Mouse (Mus musculus) embryonic facial prominence, embryonic 15.5 days (tissue): ENCODE measurements at regions not wholly inside any gene's neighbourhood (a gene's known extent, or its start where the extent isn't known, plus 50 kb on each side); places are given as distances from the start of the nearest gene placed in this dataset.

ENCODE experiments used
- ATAC-seq: fragments of 200-750 bp; cut with Nextera tagmentation; 2 replicates; pipeline ENCODE4 v1.8.0; 2017; ENCODE audit warnings: low read depth, moderate TSS enrichment; ENCODE audit not compliant: insufficient number of reproducible peaks, low FRiP score, low TSS enrichment
- H3K27ac ChIP-seq: fragments of 300-500 bp; sonication (generic); replicated peaks from 2 replicates; pipeline ENCODE4 v1.5.1; 2015; ENCODE audit warnings: mild to moderate bottlenecking, inconsistent platforms
- H3K27me3 ChIP-seq: fragments of 300-500 bp; sonication (generic); 2 replicates; pipeline ENCODE4 v1.6.1; 2015; ENCODE audit warnings: inconsistent platforms
- H3K36me3 ChIP-seq: fragments of 300-500 bp; sonication (generic); 2 replicates; pipeline ENCODE4 v1.6.1; 2015; ENCODE audit warnings: mild to moderate bottlenecking, inconsistent platforms
- H3K4me1 ChIP-seq: fragments of 300-500 bp; sonication (generic); 2 replicates; pipeline ENCODE4 v1.6.1; 2015; ENCODE audit warnings: inconsistent platforms
- H3K4me2 ChIP-seq: fragments of 300-500 bp; sonication (generic); replicated peaks from 2 replicates; pipeline ENCODE4 v1.6.1; 2015; ENCODE audit warnings: mild to moderate bottlenecking, inconsistent platforms
- H3K4me3 ChIP-seq: fragments of 300-500 bp; sonication (generic); replicated peaks from 2 replicates; pipeline ENCODE4 v1.5.1; 2015; ENCODE audit warnings: mild to moderate bottlenecking, inconsistent platforms
- H3K9ac ChIP-seq: fragments of 300-500 bp; sonication (generic); 2 replicates; pipeline ENCODE4 v1.6.1; 2015; ENCODE audit warnings: inconsistent platforms
- H3K9me3 ChIP-seq: fragments of 300-500 bp; sonication (generic); replicated peaks from 2 replicates; pipeline ENCODE4 v1.6.1; 2016; ENCODE audit warnings: inconsistent platforms
- WGBS: fragments of 180-500 bp; shearing (Covaris S2); methylation state at CpG from one replicate; pipeline ENCODE4 v1.1.7; 2015; 5-methylcytosine and 5-hydroxymethylcytosine counted together

DNA sequence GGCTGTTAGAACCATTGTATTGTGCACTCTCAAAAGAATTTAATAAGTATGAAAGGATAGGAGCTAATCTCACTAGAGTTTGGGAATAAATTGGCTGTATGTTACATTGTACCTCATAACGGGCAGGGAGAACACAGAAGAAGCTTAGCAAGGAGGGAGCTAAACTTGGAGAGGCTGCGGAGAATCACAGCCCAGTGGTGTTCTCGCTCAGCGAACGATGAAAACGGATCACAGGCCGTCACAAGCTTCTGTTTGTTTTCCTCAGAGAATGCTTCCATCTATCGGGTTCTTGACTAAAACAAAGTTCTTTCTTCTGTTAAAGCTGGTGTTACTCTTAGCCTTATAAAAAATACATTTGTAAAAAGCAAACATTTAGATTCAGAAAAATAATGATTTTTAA is 178.2 kb upstream of the Rnd3 start:
- no peak for ATAC-seq
- Histone ChIP-seq H3K4me3 (no peak overlapping the region), H3K27ac (no peak overlapping the region), H3K9ac (no peak overlapping the region), H3K4me2 (no peak overlapping the region), H3K4me1 (no peaks in the 10 kb centered on the region), H3K9me3 (no peaks in the 10 kb centered on the region), H3K36me3 (no peaks in the 10 kb centered on the region), H3K27me3 (no peaks in the 10 kb centered on the region)
- WGBS: 62% methylated on average over 8 of the region's 8 CpGs

- H3K27me3 ChIP-seq: no peaks in the 10 kb centered on the region
- no peak overlapping the region for H3K4me2 ChIP-seq
- ATAC-seq: no peak; the same call in 1 of the 2 replicates
- H3K36me3 ChIP-seq: no peaks in the 10 kb centered on the region
- peaks cover 4% of the 10 kb centered on the region; the same call in 1 of the 2 replicates for H3K4me1 ChIP-seq
- no peak overlapping the region for H3K9ac ChIP-seq
- no peak overlapping the region for H3K4me3 ChIP-seq
- no peaks in the 10 kb centered on the region for H3K9me3 ChIP-seq
- 20% methylated on average over 5 of the region's 5 CpGs for WGBS
- H3K27ac ChIP-seq: peak overlapping the region; percentile 60
Observed at GRCm38 (mm10) chr2:51321676-51322075, 172.8 kb upstream of the Rnd3 start.

GRCm38 (mm10) chr2:51316452-51316851 is 167.5 kb upstream of the Rnd3 start:
- no peaks in the 10 kb centered on the region for H3K9me3 ChIP-seq
- 72% methylated on average over 8 of the region's 8 CpGs for WGBS
- H3K36me3 ChIP-seq: no peaks in the 10 kb centered on the region
- no peak overlapping the region for H3K4me2 ChIP-seq
- ATAC-seq: no peak
- no peak overlapping the region for H3K9ac ChIP-seq
- H3K27me3 ChIP-seq: no peaks in the 10 kb centered on the region
- H3K27ac ChIP-seq: no peak overlapping the region
- H3K4me1 ChIP-seq: 0 out of 2 replicates have a peak, but pooled peaks cover under 1% of the 10 kb centered on the region
- no peak overlapping the region for H3K4me3 ChIP-seq

DNA sequence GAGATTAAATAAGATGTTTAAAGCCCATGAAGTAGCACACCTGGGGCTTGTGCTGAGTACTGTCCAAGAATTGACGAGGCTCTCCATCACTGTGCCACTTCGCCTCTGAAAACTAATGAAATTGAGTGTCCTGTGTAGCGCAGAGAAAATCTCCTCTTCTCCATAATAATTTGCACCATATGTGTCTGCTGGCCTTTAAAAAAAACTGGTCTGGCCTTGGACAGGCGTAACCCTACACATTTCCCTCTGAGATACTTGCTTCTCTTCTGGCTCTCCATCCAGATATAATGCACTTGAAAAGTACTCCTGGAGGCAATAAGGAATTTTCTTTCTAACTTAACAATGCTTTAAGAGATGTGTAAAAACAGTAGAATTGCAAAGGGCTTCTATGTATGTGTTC is 164.5 kb upstream of the Rnd3 start:
- no peaks in the 10 kb centered on the region for H3K9me3 ChIP-seq
- no peak overlapping the region for H3K9ac ChIP-seq
- ATAC-seq: no peak
- no peak overlapping the region for H3K27ac ChIP-seq
- H3K4me2 ChIP-seq: no peak overlapping the region
- no peak overlapping the region for H3K4me3 ChIP-seq
- no peaks in the 10 kb centered on the region for H3K27me3 ChIP-seq
- no peaks in the 10 kb centered on the region for H3K4me1 ChIP-seq
- H3K36me3 ChIP-seq: no peaks in the 10 kb centered on the region
- 58% methylated on average over 4 of the region's 4 CpGs for WGBS

GRCm38 (mm10) chr2:51306257-51306656 is 157.3 kb upstream of the Rnd3 start:
- Histone ChIP-seq H3K4me1 (no peaks in the 10 kb centered on the region), H3K4me2 (no peak overlapping the region)
- ATAC-seq: no peak

DNA sequence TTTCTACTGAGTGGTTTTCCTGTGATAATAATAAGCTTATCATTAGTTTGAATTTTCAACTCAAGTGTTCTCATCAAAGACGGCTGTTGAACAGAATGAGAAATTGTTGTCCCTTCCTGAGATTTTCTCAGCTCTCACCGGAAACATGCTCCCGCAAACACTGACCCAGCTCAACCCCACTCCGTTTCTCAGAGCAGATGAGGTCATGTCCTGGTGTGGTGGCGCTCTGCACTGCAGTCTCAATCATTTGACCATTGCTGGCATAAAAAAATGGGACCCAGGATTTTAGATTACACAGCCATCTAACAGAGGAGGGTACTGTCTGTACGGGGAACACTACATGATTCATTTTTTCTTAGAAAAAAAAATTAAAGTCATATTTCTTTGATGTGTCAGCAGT is 156.5 kb upstream of the Rnd3 start:
- H3K27me3 ChIP-seq: no peaks in the 10 kb centered on the region
- H3K36me3 ChIP-seq: no peaks in the 10 kb centered on the region
- no peak for ATAC-seq
- no peak overlapping the region for H3K9ac ChIP-seq
- WGBS: 37% methylated on average over 6 of the region's 6 CpGs
- H3K4me2 ChIP-seq: no peak overlapping the region
- no peaks in the 10 kb centered on the region for H3K9me3 ChIP-seq
- H3K4me1 ChIP-seq: no peaks in the 10 kb centered on the region
- H3K4me3 ChIP-seq: no peak overlapping the region
- H3K27ac ChIP-seq: no peak overlapping the region

More at GRCm38 (mm10) chr2:51306257-51306656, 157.3 kb upstream of the Rnd3 start:
- Histone ChIP-seq H3K27ac (no peak overlapping the region), H3K4me3 (no peak overlapping the region), H3K9me3 (no peaks in the 10 kb centered on the region), H3K27me3 (no peaks in the 10 kb centered on the region), H3K36me3 (no peaks in the 10 kb centered on the region), H3K9ac (no peak overlapping the region)
- WGBS: 82% methylated on average over 1 of the region's 1 CpGs

DNA sequence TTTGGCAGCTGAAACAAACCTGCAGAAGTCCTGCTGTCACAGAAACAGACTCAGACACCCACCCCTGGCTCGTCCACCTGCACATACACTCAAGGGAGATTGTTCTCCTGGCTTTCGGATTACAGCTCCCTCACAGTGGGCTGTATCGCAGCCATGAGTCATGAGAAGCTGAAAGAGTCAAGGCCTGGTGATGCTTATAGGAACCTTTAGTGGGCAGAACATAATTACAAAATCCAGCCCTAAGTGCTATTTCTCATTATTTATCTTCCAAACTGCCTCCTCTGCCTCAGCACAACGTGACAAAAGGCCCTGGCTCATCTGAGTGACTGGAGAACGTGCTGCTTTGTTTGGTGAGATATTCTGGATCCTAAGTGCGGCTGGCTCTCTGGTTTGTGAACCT is 155.8 kb upstream of the Rnd3 start:
- WGBS: 70% methylated on average over 6 of the region's 6 CpGs

GRCm38 (mm10) chr2:51290659-51291260 is 141.8 kb upstream of the Rnd3 start:
- H3K4me3 ChIP-seq: no peak overlapping the region
- WGBS: 40% methylated on average over 5 of the region's 5 CpGs
- no peak overlapping the region for H3K9ac ChIP-seq
- no peaks in the 10 kb centered on the region for H3K36me3 ChIP-seq
- H3K27me3 ChIP-seq: no peaks in the 10 kb centered on the region
- ATAC-seq: no peak
- no peaks in the 10 kb centered on the region for H3K9me3 ChIP-seq
- peaks cover 7% of the 10 kb centered on the region for H3K4me1 ChIP-seq
- H3K4me2 ChIP-seq: no peak overlapping the region
- H3K27ac ChIP-seq: peak overlapping the region; percentile 18; the same call in 1 of the 2 replicates

More for the DNA sequence above, 155.8 kb upstream of the Rnd3 start:
- Histone ChIP-seq H3K4me1 (no peaks in the 10 kb centered on the region), H3K9ac (no peak overlapping the region), H3K9me3 (no peaks in the 10 kb centered on the region), H3K27me3 (no peaks in the 10 kb centered on the region), H3K27ac (no peak overlapping the region), H3K4me2 (no peak overlapping the region), H3K4me3 (no peak overlapping the region), H3K36me3 (no peaks in the 10 kb centered on the region)
- ATAC-seq: no peak

DNA sequence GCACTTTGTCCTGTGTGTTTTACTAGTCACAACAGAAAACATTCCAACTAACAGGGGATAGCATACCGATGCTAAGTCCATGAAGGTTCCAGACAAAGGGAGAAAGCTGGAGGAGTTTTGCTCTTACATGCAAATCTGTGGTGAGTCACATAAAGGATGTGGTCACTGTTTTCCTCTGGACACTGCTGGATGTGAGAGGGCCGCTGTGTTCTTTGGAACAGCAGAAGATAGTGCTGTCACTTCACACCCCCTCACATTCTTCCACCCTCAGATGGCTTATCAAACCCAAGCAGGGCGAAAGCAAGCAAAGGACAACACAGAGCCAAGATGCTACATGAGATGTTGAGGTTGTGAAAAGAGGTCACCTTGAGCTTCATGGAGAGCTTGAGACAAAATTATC is 139.8 kb upstream of the Rnd3 start:
- H3K36me3 ChIP-seq: no peaks in the 10 kb centered on the region
- no peak for ATAC-seq
- 82% methylated on average over 3 of the region's 3 CpGs for WGBS

GRCm38 (mm10) chr2:51285632-51286031 is 136.7 kb upstream of the Rnd3 start:
- 27% methylated on average over 1 of the region's 1 CpGs for WGBS
- H3K27ac ChIP-seq: 0 out of 2 replicates have a peak overlapping the region, but pooled peaks have one; percentile 18
- H3K4me1 ChIP-seq: peaks cover 10% of the 10 kb centered on the region
- no peaks in the 10 kb centered on the region for H3K27me3 ChIP-seq
- H3K9me3 ChIP-seq: no peaks in the 10 kb centered on the region
- H3K36me3 ChIP-seq: no peaks in the 10 kb centered on the region
- H3K4me2 ChIP-seq: no peak overlapping the region
- no peak overlapping the region for H3K9ac ChIP-seq
- H3K4me3 ChIP-seq: no peak overlapping the region
- no peak for ATAC-seq

More for the DNA sequence above, 139.8 kb upstream of the Rnd3 start:
- Histone ChIP-seq H3K4me2 (no peak overlapping the region), H3K9ac (no peak overlapping the region), H3K27ac (no peak overlapping the region), H3K27me3 (no peaks in the 10 kb centered on the region), H3K9me3 (no peaks in the 10 kb centered on the region), H3K4me3 (no peak overlapping the region), H3K4me1 (peaks cover 12% of the 10 kb centered on the region)

DNA sequence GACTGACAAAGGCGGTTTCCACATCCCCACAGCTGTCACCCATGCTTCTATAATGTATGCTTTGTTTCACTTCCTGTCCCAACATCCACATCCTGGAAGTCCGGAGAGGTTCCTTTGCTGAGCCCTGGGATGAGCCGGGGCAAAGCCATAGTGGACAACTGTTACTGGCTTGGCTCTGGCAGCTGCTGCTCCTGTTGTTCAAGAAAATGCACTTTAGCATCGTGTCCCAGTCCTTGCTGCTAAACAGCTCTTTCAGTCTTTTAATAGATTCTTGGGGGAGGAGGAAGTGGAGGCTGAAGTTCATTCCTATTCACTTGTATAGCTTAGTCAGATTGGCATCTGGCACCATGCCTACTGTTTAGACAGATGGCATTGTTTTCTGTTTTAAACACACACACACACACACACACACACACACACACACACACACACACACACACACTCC is 135.9 kb upstream of the Rnd3 start:
- no peak for ATAC-seq
- Histone ChIP-seq H3K27me3 (no peaks in the 10 kb centered on the region), H3K27ac (peak overlapping the region; percentile 44; the same call in 1 of the 2 replicates), H3K4me2 (no peak overlapping the region), H3K9ac (no peak overlapping the region), H3K4me3 (no peak overlapping the region), H3K36me3 (no peaks in the 10 kb centered on the region), H3K9me3 (no peaks in the 10 kb centered on the region), H3K4me1 (peaks cover 10% of the 10 kb centered on the region; the same call in 1 of the 2 replicates)
- WGBS: 35% methylated on average over 4 of the region's 4 CpGs
